Mouse (Mus musculus) forebrain, postnatal 0 days (tissue): ENCODE results near the gene Slc44a5. TPM values are rescaled to one million over a fixed set of nuclear protein-coding genes. Genes with fewer than 3 reads are reported as not detected.

Experiments used
- ATAC-seq: fragments of 200-750 bp; cut with Nextera tagmentation; 2 replicates; pipeline ENCODE4 v1.8.0; 2017; ENCODE audit warnings: mild to moderate bottlenecking, moderate library complexity
- DNase-seq: peaks from one replicate; pipeline ENCODE4 v3.0.0-alpha.2; 2015
- H3K27ac ChIP-seq: fragments of 300-500 bp; sonication (generic); 2 replicates; pipeline ENCODE4 v1.5.1; 2014; ENCODE audit warnings: low read depth, mild to moderate bottlenecking, antibody characterized with exemption, low read length, moderate library complexity, mixed read lengths
- H3K27me3 ChIP-seq: fragments of 300-500 bp; sonication (generic); 2 replicates; pipeline ENCODE4 v1.6.1; 2014; ENCODE audit warnings: mild to moderate bottlenecking, low read length, mixed read lengths; ENCODE audit not compliant: insufficient read depth
- H3K36me3 ChIP-seq: fragments of 300-500 bp; sonication (generic); 2 replicates; pipeline ENCODE4 v1.6.1; 2014; ENCODE audit warnings: mild to moderate bottlenecking, moderate library complexity; ENCODE audit not compliant: insufficient read depth
- H3K4me1 ChIP-seq: fragments of 300-500 bp; sonication (generic); 2 replicates; pipeline ENCODE4 v1.6.1; 2014; ENCODE audit warnings: antibody characterized with exemption; ENCODE audit not compliant: insufficient read depth
- H3K4me2 ChIP-seq: fragments of 300-500 bp; sonication (generic); 2 replicates; pipeline ENCODE4 v1.6.1; 2014; ENCODE audit warnings: low read depth, mild to moderate bottlenecking, moderate library complexity
- H3K4me3 ChIP-seq: fragments of 300-500 bp; sonication (generic); 2 replicates; pipeline ENCODE4 v1.5.1; 2014; ENCODE audit warnings: low read depth, low read length, mixed read lengths
- H3K9ac ChIP-seq: fragments of 300-500 bp; sonication (generic); 2 replicates; pipeline ENCODE4 v1.6.1; 2014; ENCODE audit warnings: mild to moderate bottlenecking
- H3K9me3 ChIP-seq: fragments of 300-500 bp; sonication (generic); 2 replicates; pipeline ENCODE4 v1.6.1; 2016; ENCODE audit warnings: low read length
- CTCF ChIP-seq: sonication (generic); IDR thresholded peaks from 2 replicates; pipeline ENCODE4 v1.5.1; 2016; ENCODE audit warnings: antibody characterized with exemption, control low read depth, low read depth
- WGBS: fragments of 180-500 bp; shearing (Covaris S2); extraction: QIAGEN DNeasy Blood & Tissue Kit; methylation state at CpG from one replicate; pipeline ENCODE4 v1.1.7; 2014; 5-methylcytosine and 5-hydroxymethylcytosine counted together
- polyA plus RNA-seq: library from polyadenylated mRNA; unstranded; fragments of >200 nt; fragmentation: Nextera tagmentation; extraction: Ambion mirVana; gene quantifications from 2 replicates; pipeline ENCODE4 v1.2.1, GENCODE M21; 2015
- total RNA-seq: library from RNA; depleted of rRNA; stranded (reverse); fragments of >200 nt; gene quantifications from 2 replicates; pipeline ENCODE4 v1.2.3, GENCODE M21; 2014

Gene Slc44a5
- total and polyA plus RNA-seq, 2 experiments from 2014 or later, result 8.4 to 39.5 TPM

DNA sequence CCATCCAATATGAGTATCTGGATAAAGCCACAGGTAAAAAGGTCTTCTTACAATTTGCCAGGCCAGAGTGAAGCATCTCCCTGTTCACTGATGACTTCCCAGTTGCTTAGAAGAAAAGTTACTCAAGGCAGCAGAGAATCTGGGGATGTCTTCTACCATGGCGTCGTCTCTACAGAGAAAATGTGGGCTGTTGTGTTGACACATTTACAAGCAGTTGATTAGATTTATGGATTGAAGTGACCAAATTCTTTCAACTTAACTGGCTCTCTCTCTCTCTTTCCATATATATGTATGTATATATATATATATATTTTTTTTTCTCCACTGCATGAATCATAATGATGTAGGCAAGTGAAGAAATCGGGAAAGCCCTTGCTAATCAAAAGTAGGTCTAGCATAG, 301.4 kb downstream of the Slc44a5 start:
- WGBS, result 94% methylated on average over 3 of the region's 3 CpGs
- H3K4me1 ChIP-seq, result no peaks in the 10 kb centered on the region
- no peak for DNase-seq
- no peak overlapping the region for H3K4me2 ChIP-seq
- no peak for TF ChIP-seq CTCF
- no peak overlapping the region for H3K9ac ChIP-seq
- H3K27me3 ChIP-seq, result no peaks in the 10 kb centered on the region
- H3K36me3 ChIP-seq, result no peaks in the 10 kb centered on the region
- H3K9me3 ChIP-seq, result no peaks in the 10 kb centered on the region
- no peak overlapping the region for H3K4me3 ChIP-seq
- ATAC-seq, result no peak
- no peak overlapping the region for H3K27ac ChIP-seq

DNA sequence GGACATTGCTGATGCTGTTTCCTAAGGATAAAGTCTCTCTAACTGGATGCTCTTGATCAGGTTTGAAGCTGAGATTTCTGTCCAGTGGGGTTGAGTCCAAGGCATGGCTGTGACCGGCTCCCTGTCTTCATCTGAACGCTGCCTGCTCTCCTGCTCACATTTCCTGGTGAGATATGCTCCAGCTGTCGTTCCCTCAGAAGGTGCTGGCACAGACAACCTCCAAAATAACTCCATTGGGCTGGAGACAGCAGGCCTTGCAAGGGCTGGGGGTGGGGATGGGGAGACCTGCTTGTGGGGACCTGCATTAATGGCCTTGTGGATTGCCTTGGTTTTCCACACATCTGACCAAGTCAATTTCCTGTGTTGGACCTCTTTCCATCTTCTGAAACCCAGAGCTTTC, 311.0 kb downstream of the Slc44a5 start:
- no peaks in the 10 kb centered on the region for H3K36me3 ChIP-seq
- DNase-seq (no peak), ATAC-seq (no peak)
- no peak overlapping the region for H3K4me2 ChIP-seq
- no peak overlapping the region for H3K27ac ChIP-seq
- H3K4me1 ChIP-seq, result no peaks in the 10 kb centered on the region
- no peaks in the 10 kb centered on the region for H3K27me3 ChIP-seq
- no peak overlapping the region for H3K4me3 ChIP-seq
- H3K9me3 ChIP-seq, result no peaks in the 10 kb centered on the region
- H3K9ac ChIP-seq, result no peak overlapping the region
- no peak for TF ChIP-seq CTCF
- WGBS, result 74% methylated on average over 3 of the region's 3 CpGs

DNA sequence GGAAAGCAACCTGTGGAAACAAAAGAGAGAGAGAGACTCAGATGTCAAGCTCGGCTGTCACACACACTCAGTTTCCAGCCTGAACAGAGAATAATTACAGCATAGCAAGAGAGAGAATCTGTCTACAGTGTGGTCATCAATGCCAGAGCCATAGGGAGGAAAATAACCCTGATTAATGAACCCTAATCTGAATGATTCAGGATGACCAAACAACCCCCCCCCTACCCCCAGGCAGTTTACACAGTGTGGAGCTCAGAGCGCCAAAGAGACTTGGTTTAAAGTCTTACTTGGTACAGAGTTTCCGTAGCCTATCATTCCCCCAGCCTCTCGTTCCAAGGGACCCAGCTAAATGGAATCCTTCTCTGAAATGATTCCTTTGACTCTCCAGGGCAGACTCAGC, 312.1 kb downstream of the Slc44a5 start:
- Histone ChIP-seq H3K4me3 (no peak overlapping the region), H3K4me1 (no peaks in the 10 kb centered on the region), H3K4me2 (no peak overlapping the region), H3K27ac (no peak overlapping the region), H3K36me3 (no peaks in the 10 kb centered on the region), H3K27me3 (no peaks in the 10 kb centered on the region), H3K9me3 (no peaks in the 10 kb centered on the region), H3K9ac (no peak overlapping the region)
- TF ChIP-seq CTCF, result no peak
- WGBS, result 55% methylated on average over 4 of the region's 4 CpGs
- DNase-seq (no peak), ATAC-seq (no peak)

DNA sequence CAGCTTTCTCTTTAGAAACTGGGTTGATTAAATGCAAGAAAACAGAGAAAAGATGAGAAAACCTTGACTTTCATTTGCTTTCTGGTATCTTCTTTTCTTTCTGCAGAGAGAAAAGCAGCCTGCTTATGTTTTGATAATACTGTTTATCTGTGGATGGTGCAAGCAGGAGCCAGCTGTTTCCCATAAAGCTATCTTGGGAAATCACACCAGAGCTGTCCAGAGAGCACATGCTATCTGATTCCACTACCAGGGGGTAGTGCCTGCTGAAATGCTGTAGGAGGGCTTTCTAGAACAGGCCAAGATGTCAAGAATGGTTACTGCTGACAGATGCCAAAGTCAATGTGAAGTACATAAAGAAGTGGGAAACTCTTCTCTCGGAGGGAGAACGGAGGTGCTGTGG, 314.0 kb downstream of the Slc44a5 start:
- H3K4me2 ChIP-seq, result no peak overlapping the region
- no peak overlapping the region for H3K27ac ChIP-seq
- ATAC-seq (no peak), DNase-seq (no peak)
- no peaks in the 10 kb centered on the region for H3K27me3 ChIP-seq
- 88% methylated on average over 2 of the region's 2 CpGs for WGBS
- no peaks in the 10 kb centered on the region for H3K4me1 ChIP-seq
- H3K36me3 ChIP-seq, result no peaks in the 10 kb centered on the region
- TF ChIP-seq CTCF, result no peak
- H3K4me3 ChIP-seq, result no peak overlapping the region
- H3K9ac ChIP-seq, result no peak overlapping the region
- H3K9me3 ChIP-seq, result no peaks in the 10 kb centered on the region

DNA sequence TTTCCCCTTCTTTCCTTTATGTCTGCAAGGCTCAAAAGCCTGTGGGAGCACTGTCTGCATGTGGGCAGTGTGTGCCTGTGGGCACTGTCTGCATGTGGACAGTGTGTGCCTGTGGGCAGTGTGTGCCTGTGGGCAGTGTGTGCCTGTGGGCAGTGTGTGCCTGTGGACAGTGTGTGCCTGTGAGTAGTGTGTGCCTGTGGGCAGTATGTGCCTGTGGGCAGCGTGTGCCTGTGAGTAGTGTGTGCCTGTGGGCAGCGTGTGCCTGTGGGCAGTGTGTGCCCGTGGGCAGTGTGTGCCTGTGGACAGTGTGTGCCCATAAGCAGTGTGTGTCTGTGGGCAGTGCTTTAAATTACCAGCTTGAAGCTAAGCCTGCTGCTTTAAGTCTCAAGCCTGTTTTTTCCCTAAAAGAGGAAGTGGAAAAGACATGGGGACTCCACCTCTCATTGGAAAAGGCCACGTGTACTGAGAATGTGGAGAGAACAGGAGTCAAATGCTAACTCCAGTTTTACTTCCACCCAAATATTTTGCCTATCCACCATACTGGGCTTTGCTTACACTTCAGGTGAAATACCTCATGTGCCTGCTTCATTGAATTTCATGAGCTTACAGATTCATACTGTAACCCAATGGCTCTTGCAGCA, 315.3 kb downstream of the Slc44a5 start:
- ATAC-seq, result no peak
- WGBS, result 80% methylated on average over 4 of the region's 4 CpGs

DNA sequence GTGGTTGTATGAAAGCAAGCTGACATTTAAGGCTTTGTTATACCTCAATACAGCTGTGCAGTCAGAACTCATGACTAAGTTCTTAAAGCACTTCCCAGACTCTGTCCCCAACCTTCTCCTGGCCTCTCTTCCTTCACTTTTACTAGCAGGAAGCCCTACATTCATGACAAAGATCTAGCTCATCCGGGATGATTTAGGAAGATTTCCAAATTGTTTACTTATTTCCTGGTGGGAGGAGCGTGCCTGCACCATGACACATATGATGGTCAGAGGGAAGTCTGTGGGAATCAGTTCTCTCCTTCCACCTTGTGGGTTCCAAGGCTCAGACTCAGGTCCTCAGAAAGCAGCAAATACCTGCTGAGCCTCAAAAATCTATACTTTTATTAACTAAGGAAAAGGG, 317.1 kb downstream of the Slc44a5 start:
- DNase-seq (no peak), ATAC-seq (no peak)
- 87% methylated on average over 2 of the region's 2 CpGs for WGBS
- Histone ChIP-seq H3K4me1 (no peaks in the 10 kb centered on the region), H3K4me3 (no peak overlapping the region), H3K9me3 (no peaks in the 10 kb centered on the region), H3K9ac (no peak overlapping the region), H3K4me2 (no peak overlapping the region), H3K27me3 (no peaks in the 10 kb centered on the region), H3K27ac (no peak overlapping the region), H3K36me3 (no peaks in the 10 kb centered on the region)
- TF ChIP-seq CTCF, result no peak

More for the DNA sequence above, 315.3 kb downstream of the Slc44a5 start:
- H3K36me3 ChIP-seq, result no peaks in the 10 kb centered on the region
- H3K4me3 ChIP-seq, result no peak overlapping the region
- H3K4me2 ChIP-seq, result no peak overlapping the region
- H3K27ac ChIP-seq, result no peak overlapping the region
- no peak overlapping the region for H3K9ac ChIP-seq
- no peaks in the 10 kb centered on the region for H3K27me3 ChIP-seq
- TF ChIP-seq CTCF, result no peak
- H3K4me1 ChIP-seq, result no peaks in the 10 kb centered on the region
- DNase-seq, result no peak
- no peaks in the 10 kb centered on the region for H3K9me3 ChIP-seq

DNA sequence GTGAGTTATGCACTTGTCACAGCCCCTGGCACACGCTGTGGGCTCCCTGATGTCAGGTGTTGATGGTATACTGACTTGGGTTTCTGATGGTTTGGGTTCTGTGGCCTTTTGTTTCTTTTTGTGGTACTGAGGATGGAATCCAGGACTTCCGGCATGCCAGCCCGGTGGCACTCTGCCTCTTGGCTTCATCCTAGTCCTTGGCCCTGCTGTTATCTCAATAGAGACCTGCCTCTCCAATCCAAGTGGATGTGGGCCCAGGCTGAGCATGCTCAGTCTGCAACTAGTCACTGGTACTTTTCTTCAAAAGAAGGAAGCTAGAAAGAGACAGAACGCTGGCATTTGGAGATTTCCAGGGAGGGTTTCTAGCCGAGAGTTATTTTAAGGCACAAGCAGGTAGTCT, 318.9 kb downstream of the Slc44a5 start:
- TF ChIP-seq CTCF, result no peak
- H3K36me3 ChIP-seq, result no peaks in the 10 kb centered on the region
- no peak overlapping the region for H3K9ac ChIP-seq
- DNase-seq (peak; percentile 39), ATAC-seq (peak; percentile 72; the same call in 1 of the 2 replicates)
- H3K27ac ChIP-seq, result no peak overlapping the region
- H3K27me3 ChIP-seq, result no peaks in the 10 kb centered on the region
- H3K4me3 ChIP-seq, result no peak overlapping the region
- WGBS, result 64% methylated on average over 5 of the region's 5 CpGs
- no peak overlapping the region for H3K4me2 ChIP-seq
- no peaks in the 10 kb centered on the region for H3K9me3 ChIP-seq
- no peaks in the 10 kb centered on the region for H3K4me1 ChIP-seq
